Mouse (Mus musculus): ENCODE data around the gene Lrch3. TPM values are rescaled to one million over a fixed set of nuclear protein-coding genes. Genes with fewer than 3 reads are reported as not detected.

Lrch3 gene
- polyA plus RNA-seq, 1 experiment from 2014 or later, result 35.9 TPM

DNA sequence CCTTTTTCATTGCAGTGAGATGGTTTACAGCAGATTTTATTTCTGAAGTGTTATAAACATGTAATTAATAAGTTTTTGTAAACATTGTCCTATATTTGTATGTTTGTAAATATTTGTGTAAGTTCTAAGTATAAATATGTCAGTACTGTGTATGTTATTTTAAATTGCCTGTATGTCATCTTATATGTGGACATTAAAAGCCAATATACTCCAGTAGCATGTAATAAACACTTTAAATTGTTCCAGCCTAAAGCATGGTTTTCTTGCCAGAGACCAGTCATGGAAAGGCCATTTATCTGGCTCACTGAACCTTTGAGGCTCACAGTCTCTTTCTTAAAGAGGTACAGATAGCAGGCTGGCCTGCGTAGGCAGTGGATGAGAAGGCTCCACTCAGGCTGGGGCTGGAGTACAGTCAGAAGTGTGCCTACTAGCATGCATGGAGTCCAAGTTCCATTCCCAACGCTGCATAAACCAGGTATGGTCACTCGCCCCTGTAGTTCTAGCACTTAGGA, 101.6 kb downstream of the Lrch3 start:
- peaks cover 57% of the 10 kb centered on the region for H3K36me3 ChIP-seq
- no peaks in the 10 kb centered on the region for H3K27me3 ChIP-seq (ENCODE audit: low read depth, poor library complexity, severe bottlenecking)
- no peaks in the 10 kb centered on the region for H3K4me1 ChIP-seq
- no peak for DNase-seq (ENCODE audit: low spot score)
- H3K27ac ChIP-seq, result no peak overlapping the region
- H3K9me3 ChIP-seq (replicated peaks), result no peaks in the 10 kb centered on the region
- H3K4me3 ChIP-seq, result no peak overlapping the region
- WGBS, result 95% methylated on average over 3 of the region's 3 CpGs

DNA sequence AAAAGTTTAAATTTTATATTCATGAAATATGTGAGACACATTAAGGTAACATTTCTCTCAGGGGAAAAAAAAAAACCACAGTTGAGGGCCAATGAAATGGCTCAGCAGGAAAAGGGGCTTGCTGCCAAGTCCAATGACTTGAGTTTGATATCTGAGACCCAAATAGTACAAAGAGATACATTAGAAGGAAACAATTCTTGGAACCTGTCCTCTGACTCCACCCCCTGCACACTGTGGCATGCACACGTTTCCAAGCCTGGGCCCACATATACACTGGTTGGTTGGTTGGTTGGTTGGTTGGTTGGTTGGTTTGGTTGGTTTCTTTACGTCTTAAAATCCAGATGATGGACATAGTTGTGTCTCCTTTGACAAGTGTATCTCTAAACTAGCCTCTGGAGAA, 102.1 kb downstream of the Lrch3 start:
- Histone ChIP-seq H3K9me3 (replicated peaks) (no peaks in the 10 kb centered on the region), H3K4me3 (no peak overlapping the region), H3K27me3 (ENCODE audit: low read depth, poor library complexity, severe bottlenecking) (no peaks in the 10 kb centered on the region), H3K4me1 (no peaks in the 10 kb centered on the region), H3K27ac (no peak overlapping the region), H3K36me3 (peaks cover 53% of the 10 kb centered on the region)
- DNase-seq (ENCODE audit: low spot score), result no peak
- 97% methylated on average over 2 of the region's 2 CpGs for WGBS

DNA sequence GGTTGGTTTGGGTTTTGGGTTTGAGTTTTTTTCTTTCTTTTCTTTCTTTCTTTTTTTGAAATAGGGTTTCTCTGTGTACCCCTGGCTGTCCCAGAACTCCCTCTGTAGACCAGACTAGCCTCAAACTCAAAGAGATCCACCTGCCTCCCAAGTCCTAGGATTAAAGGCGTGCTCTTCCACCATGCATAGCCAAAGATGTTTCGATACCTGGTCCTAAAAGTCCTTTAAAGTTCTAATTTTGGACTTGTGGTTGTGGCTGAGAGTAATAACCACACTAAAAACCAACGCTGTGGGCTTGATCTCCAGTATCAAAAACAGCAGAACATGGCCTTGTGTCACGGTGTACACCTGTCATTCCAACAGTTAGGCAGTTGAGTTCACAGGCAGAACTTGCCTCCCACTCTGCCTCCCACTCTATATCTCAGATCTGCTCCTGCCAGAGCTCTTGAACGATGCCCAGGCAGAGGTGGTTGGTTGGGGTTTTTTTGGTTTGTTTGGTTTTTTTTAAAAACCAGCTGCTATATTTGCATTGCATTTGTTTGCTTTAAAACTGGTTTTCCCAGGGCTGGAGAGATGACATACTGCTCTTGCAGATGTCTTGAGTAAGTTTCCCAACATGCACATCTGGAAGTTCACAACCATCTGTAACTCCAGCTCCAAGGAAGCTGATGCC, 103.9 kb downstream of the Lrch3 start:
- no peak for DNase-seq (ENCODE audit: low spot score)
- Histone ChIP-seq H3K27me3 (ENCODE audit: low read depth, poor library complexity, severe bottlenecking) (no peaks in the 10 kb centered on the region), H3K27ac (no peak overlapping the region), H3K9me3 (replicated peaks) (no peaks in the 10 kb centered on the region), H3K36me3 (peaks cover 36% of the 10 kb centered on the region), H3K4me3 (no peak overlapping the region), H3K4me1 (no peaks in the 10 kb centered on the region)
- 91% methylated on average over 5 of the region's 5 CpGs for WGBS

DNA sequence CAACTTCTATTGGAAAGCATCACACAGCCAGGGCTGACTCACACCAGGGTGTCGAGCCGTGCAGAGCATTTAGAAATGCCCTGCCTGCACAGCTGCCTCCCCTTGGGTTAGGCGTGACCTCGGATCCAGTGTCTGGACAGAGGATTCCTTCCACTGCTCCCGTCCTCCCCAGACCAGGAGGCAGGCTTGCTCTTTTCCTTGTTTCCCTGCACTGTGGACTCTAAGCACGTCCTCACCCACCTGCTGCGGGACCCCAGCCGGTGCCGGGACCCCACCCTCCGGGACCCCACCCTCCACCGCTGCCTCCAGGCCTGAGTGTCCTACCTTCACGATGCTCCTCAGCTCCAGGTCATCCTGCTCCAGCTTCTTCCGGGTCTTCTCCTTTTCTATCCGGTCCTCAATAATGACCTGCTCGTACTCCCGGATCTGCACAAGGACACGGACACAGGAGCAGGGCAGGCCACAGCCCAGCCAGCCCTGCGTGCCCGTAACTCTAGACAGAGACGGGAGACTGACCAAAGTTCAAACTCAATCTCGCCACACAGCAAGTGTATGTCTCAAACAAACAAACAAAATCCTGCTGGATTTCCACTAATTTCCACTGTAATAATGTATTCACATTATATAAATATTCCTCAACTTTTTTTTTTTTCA, 105.3 kb downstream of the Lrch3 start:
- 82% methylated on average over 21 of the region's 21 CpGs for WGBS
- Histone ChIP-seq H3K27ac (no peak overlapping the region), H3K36me3 (peaks cover 23% of the 10 kb centered on the region), H3K4me3 (no peak overlapping the region), H3K4me1 (no peaks in the 10 kb centered on the region), H3K9me3 (replicated peaks) (no peaks in the 10 kb centered on the region), H3K27me3 (ENCODE audit: low read depth, poor library complexity, severe bottlenecking) (no peaks in the 10 kb centered on the region)
- no peak for DNase-seq (ENCODE audit: low spot score)

DNA sequence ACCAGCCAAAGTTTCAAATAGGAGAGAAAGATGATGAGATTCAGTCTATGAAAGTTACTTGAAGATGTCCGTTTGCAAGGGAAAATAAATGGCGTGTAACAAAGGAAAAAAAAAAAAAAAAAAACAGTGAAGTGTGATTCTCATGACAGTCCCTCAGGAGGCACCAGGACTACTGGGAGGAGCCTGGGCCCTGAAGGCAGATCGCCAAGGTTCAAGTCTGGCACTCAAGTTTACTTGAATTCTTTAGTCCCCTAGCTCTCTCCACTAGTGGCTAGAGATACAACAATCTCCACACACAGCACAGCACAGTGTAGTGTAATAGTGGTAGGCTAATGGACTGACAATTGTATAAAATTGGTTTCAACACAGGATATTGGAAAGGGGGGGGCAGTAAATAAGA, 107.5 kb downstream of the Lrch3 start:
- Histone ChIP-seq H3K27ac (no peak overlapping the region), H3K9me3 (replicated peaks) (no peaks in the 10 kb centered on the region), H3K4me3 (no peak overlapping the region), H3K4me1 (no peaks in the 10 kb centered on the region), H3K27me3 (ENCODE audit: low read depth, poor library complexity, severe bottlenecking) (no peaks in the 10 kb centered on the region), H3K36me3 (peaks cover 8% of the 10 kb centered on the region)
- no peak for DNase-seq (ENCODE audit: low spot score)
- WGBS, result 72% methylated on average over 3 of the region's 3 CpGs

DNA sequence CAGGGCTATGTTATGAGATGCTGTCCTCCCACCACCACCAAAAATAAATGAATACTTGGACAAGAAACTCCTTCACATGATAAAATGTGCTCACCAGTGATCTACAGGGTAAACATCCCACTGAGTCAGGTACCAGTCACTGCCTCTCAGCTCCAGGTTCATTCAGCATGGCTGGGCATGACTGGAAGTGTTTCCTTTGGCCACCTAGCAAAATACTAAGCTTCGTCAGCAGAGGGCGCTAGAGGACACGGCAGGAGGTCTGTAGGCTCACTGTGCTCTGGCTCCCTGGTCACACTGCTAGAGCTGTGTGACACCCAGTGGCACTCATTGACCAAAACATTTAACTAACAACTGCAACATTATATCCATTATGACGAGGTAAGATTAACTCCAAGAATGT, 109.8 kb downstream of the Lrch3 start:
- H3K4me1 ChIP-seq, result no peaks in the 10 kb centered on the region
- no peaks in the 10 kb centered on the region for H3K9me3 ChIP-seq (replicated peaks)
- DNase-seq (ENCODE audit: low spot score), result peak; percentile 88
- H3K27me3 ChIP-seq (ENCODE audit: low read depth, poor library complexity, severe bottlenecking), result no peaks in the 10 kb centered on the region
- no peak overlapping the region for H3K27ac ChIP-seq
- no peaks in the 10 kb centered on the region for H3K36me3 ChIP-seq
- 4% methylated on average over 4 of the region's 4 CpGs for WGBS
- H3K4me3 ChIP-seq, result no peak overlapping the region

DNA sequence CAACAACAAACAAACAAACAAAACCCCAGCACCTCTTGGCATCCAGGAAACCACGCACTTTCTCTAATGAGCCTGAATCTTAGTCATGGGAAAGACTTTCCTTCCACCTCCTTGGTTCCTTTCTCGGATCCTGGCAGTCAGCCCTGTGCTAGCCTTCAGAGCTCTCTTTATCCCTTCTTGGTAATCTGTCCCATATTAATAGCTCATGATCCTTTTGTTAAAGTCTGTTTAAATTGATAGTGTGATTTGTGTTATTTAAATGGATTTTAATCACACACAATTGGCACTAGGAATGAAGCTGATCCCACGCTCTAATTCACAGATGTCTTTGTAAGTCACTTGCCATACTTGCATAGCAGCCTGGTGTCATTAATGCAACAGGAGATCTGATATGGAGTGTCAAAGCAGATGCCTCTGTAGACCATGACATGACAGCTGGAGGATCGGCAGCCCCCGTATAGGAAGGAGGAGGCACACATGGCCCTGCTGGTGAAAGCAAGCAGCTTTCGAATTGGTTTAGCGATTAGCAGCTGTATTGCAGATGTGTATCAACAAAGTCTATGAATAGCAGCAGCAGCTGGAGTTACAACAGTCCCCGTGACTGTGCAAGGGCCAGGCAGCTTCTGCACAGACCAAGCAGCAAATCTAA, 110.7 kb downstream of the Lrch3 start:
- H3K36me3 ChIP-seq, result no peaks in the 10 kb centered on the region
- no peak for DNase-seq (ENCODE audit: low spot score)
- H3K9me3 ChIP-seq (replicated peaks), result no peaks in the 10 kb centered on the region
- H3K4me1 ChIP-seq, result no peaks in the 10 kb centered on the region
- no peaks in the 10 kb centered on the region for H3K27me3 ChIP-seq (ENCODE audit: low read depth, poor library complexity, severe bottlenecking)
- 86% methylated on average over 8 of the region's 8 CpGs for WGBS
- no peak overlapping the region for H3K27ac ChIP-seq
- no peak overlapping the region for H3K4me3 ChIP-seq

DNA sequence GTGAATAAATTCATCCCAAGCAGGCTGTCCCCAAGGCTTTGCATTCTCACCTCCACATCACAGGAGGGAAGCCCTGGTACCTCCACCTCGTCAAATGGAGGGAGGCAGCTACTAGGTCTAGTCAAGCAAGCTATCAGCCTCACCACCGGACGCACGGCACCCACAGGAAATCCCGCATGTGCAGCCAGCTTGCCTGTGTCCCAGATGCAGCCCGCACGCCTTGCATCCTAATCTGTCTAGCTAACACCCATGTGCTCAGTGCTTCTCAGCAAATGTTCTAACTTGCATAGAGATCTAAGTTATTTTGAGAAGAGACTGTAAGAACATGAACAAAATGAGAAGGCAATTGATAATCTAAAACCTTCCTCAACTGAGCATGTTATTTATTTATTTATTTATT, 112.5 kb downstream of the Lrch3 start:
- Histone ChIP-seq H3K9me3 (replicated peaks) (no peaks in the 10 kb centered on the region), H3K4me3 (no peak overlapping the region), H3K27ac (no peak overlapping the region), H3K4me1 (no peaks in the 10 kb centered on the region), H3K36me3 (no peaks in the 10 kb centered on the region), H3K27me3 (ENCODE audit: low read depth, poor library complexity, severe bottlenecking) (no peaks in the 10 kb centered on the region)
- DNase-seq (ENCODE audit: low spot score), result no peak
- WGBS, result 92% methylated on average over 7 of the region's 7 CpGs

DNA sequence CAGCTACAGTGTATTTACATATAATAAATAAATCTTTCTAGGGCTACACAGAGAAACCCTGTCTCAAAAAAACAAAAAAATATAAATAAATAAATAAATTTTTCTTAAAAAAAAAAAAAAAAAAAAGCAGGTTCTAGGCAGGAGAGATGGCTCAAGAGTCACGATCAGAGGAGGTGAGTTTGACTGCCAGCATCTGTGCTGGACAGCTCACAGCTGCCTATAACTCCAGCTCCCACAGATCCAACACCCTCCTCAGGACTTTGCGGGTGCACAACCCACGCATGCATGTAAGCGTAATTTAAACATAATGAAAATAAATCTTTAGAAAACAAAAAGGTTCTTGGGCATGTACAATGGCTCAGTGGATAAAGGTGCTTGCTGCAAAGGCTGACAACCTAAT, 122.1 kb downstream of the Lrch3 start:
- no peaks in the 10 kb centered on the region for H3K27me3 ChIP-seq (ENCODE audit: low read depth, poor library complexity, severe bottlenecking)
- no peak overlapping the region for H3K27ac ChIP-seq
- no peaks in the 10 kb centered on the region for H3K9me3 ChIP-seq (replicated peaks)
- DNase-seq (ENCODE audit: low spot score), result no peak
- no peaks in the 10 kb centered on the region for H3K36me3 ChIP-seq
- H3K4me1 ChIP-seq, result peaks cover 10% of the 10 kb centered on the region
- no peak overlapping the region for H3K4me3 ChIP-seq
- WGBS, result 82% methylated on average over 4 of the region's 4 CpGs

DNA sequence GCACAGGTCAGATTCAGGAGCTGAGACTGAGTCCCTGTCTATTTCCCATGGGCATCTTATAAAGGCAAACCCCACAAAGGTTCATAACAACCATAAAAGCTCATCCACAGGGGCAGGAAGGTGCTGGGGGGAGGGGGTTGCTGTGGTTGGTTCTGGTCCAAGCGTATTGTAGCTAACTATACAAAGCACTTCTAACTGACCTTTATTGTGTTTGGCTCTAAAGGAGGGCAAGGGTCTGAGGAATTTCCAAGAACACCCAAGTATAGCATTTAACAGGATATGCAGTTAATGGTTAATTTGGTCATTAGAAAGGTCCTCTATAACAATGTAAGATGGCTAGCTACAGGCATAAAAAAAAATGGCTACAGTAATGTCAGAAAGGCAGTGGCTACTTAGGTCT, 128.8 kb downstream of the Lrch3 start:
- Histone ChIP-seq H3K4me3 (no peak overlapping the region), H3K27ac (no peak overlapping the region), H3K27me3 (ENCODE audit: low read depth, poor library complexity, severe bottlenecking) (no peaks in the 10 kb centered on the region), H3K4me1 (no peaks in the 10 kb centered on the region), H3K36me3 (no peaks in the 10 kb centered on the region), H3K9me3 (replicated peaks) (no peaks in the 10 kb centered on the region)
- WGBS, result 86% methylated on average over 1 of the region's 1 CpGs
- no peak for DNase-seq (ENCODE audit: low spot score)

DNA sequence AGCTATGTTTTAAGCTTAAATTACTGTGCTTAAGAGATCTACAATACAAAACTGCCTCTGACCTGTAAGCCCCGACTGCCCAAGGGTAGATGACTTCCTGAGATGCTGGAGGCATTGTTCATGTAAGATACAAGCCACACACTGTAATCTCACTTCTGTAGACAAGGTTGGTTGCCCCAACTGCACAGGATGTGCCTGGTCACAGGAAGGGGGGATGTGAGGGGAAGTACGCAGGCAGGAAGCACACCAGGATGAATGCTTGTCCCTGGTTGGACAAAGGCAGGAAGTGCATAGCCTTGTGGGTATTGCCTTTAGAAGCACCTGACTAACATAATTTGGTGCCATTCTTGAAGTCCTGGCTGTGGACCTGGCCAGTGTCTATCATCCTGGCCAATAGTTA, 129.4 kb downstream of the Lrch3 start:
- Histone ChIP-seq H3K27me3 (ENCODE audit: low read depth, poor library complexity, severe bottlenecking) (no peaks in the 10 kb centered on the region), H3K4me3 (no peak overlapping the region), H3K9me3 (replicated peaks) (no peaks in the 10 kb centered on the region), H3K27ac (no peak overlapping the region), H3K4me1 (no peaks in the 10 kb centered on the region), H3K36me3 (no peaks in the 10 kb centered on the region)
- no peak for DNase-seq (ENCODE audit: low spot score)
- WGBS, result 81% methylated on average over 2 of the region's 2 CpGs

DNA sequence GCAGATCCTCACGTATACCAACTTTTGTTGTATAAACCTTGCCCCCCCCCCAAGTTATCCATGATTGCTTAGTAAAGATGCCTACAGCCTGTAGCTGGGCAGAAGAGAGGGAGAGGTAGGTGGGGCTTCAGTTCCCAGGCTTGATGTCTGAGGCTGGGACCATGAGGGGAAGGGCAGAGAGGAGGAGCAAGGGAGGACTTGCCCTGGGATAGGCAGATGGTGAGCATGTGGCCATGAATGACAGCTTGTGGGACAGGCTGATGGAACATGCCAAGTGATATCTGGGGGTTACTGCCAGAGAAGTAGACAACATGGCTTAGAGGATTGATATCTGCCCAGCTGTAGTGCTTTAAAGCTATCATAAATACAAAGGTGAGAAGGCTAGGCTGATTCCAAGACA, 134.1 kb downstream of the Lrch3 start:
- DNase-seq (ENCODE audit: low spot score), result no peak
- H3K4me1 ChIP-seq, result peaks cover 2% of the 10 kb centered on the region; the same call in 1 of the 2 replicates
- WGBS, result 95% methylated on average over 1 of the region's 1 CpGs
- H3K4me3 ChIP-seq, result no peak overlapping the region
- H3K27me3 ChIP-seq (ENCODE audit: low read depth, poor library complexity, severe bottlenecking), result no peaks in the 10 kb centered on the region
- H3K9me3 ChIP-seq (replicated peaks), result no peaks in the 10 kb centered on the region
- H3K36me3 ChIP-seq, result no peaks in the 10 kb centered on the region
- H3K27ac ChIP-seq, result no peak overlapping the region

DNA sequence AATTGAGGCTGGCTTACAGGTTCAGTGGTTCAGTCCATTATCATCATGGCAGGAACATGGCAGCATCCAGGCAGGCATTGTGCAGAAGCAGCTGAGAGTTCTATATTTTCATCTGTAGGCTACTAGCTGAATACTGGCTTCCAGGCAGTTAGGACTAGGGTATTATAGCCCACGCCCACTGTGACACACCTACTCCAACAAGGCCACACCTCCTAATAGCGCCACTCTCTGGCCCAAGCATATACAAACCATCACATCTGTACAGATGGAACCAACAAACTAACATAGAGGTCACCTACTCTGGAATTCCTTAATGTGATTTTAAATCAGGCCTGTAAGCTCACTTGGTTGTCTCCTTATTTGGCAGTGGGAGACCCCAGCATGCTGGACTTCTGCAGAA, 134.8 kb downstream of the Lrch3 start:
- 83% methylated on average over 2 of the region's 2 CpGs for WGBS
- no peaks in the 10 kb centered on the region for H3K36me3 ChIP-seq

More for the DNA sequence above, 134.8 kb downstream of the Lrch3 start:
- no peak for DNase-seq (ENCODE audit: low spot score)
- H3K27me3 ChIP-seq (ENCODE audit: low read depth, poor library complexity, severe bottlenecking), result no peaks in the 10 kb centered on the region
- H3K4me1 ChIP-seq, result peaks cover 5% of the 10 kb centered on the region; the same call in 1 of the 2 replicates
- H3K27ac ChIP-seq, result no peak overlapping the region
- no peaks in the 10 kb centered on the region for H3K9me3 ChIP-seq (replicated peaks)
- no peak overlapping the region for H3K4me3 ChIP-seq
